Comparison of ENCODE assay signal across 20 mouse cellular contexts in genomic region chr2:134393421-134393820, GRCm38 (mm10).
DNase-seq lines count a peak whose midpoint lies in the region; ATAC-seq lines count a peak whose summit lies in the region.
"Had no signal": no experiment of that assay in that cellular context is flagged by ENCODE, and none has a peak within 500 bp of the region (broad histone marks: within the 10 kb centered on the region; RNA-seq: fewer than 3 reads in every experiment).

No protein-coding gene starts in this region.

- no peak for DNase-seq in kidney, postnatal 4 days
- no peak for DNase-seq in natural killer cell, adult 2 months (ENCODE audit: low spot score in 2 of 2)
- DNase-seq in testis, postnatal 14 days (ENCODE audit: low spot score): no peak
- DNase-seq: adrenal gland, adult 8-10 months; adrenal gland, postnatal 14 days; adrenal gland, postnatal 36 days; B cell, adult 2 months; cerebellum, adult 11-12 months; cerebellum, adult 2 months; cerebellum, adult 9-10 months; cerebellum, postnatal 10 days; cerebellum, postnatal 25 days; forebrain, postnatal 0 days had no signal

- ATAC-seq in common myeloid progenitor, adult 5-6 weeks (replicated peaks; ENCODE audit: low read depth, poor library complexity, severe bottlenecking): peak; percentile 74
- peak; percentile 68 for ATAC-seq in megakaryocyte, adult 5-6 weeks (ENCODE audit: poor library complexity, severe bottlenecking)
- ATAC-seq: activated CD4-positive, CD25-positive, alpha-beta regulatory T cell, adult 4 months; CD4-positive, CD25-positive, alpha-beta regulatory T cell, adult 4 months; forebrain, embryonic 13.5 days; forebrain, embryonic 15.5 days; forebrain, postnatal 0 days; Patski had no signal
